Mouse (Mus musculus) liver, embryonic 15.5 days (tissue): ENCODE data around the gene Fn1. TPM values are rescaled to one million over a fixed set of nuclear protein-coding genes. Genes with fewer than 3 reads are reported as not detected.

ENCODE experiments used
- ATAC-seq: fragments of 200-750 bp; cut with Nextera tagmentation; 2 replicates; pipeline ENCODE4 v1.8.0; 2017; ENCODE audit warnings: moderate number of reproducible peaks, mild to moderate bottlenecking, moderate library complexity; ENCODE audit not compliant: insufficient read depth
- H3K27ac ChIP-seq: fragments of 300-500 bp; sonication (generic); replicated peaks from 2 replicates; pipeline ENCODE4 v1.5.1; 2015; ENCODE audit warnings: mild to moderate bottlenecking, inconsistent platforms
- H3K27me3 ChIP-seq: fragments of 300-500 bp; sonication (generic); 2 replicates; pipeline ENCODE4 v1.6.1; 2015; ENCODE audit warnings: mild to moderate bottlenecking, inconsistent platforms
- H3K36me3 ChIP-seq: fragments of 300-500 bp; sonication (generic); replicated peaks from 2 replicates; pipeline ENCODE4 v1.6.1; 2015; ENCODE audit warnings: moderate library complexity, mild to moderate bottlenecking, inconsistent platforms
- H3K4me1 ChIP-seq: fragments of 300-500 bp; sonication (generic); replicated peaks from 2 replicates; pipeline ENCODE4 v1.6.1; 2015; ENCODE audit warnings: inconsistent platforms
- H3K4me2 ChIP-seq: fragments of 300-500 bp; sonication (generic); 2 replicates; pipeline ENCODE4 v1.6.1; 2015; ENCODE audit warnings: moderate library complexity, mild to moderate bottlenecking, inconsistent platforms
- H3K4me3 ChIP-seq: fragments of 300-500 bp; sonication (generic); replicated peaks from 2 replicates; pipeline ENCODE4 v1.5.1; 2015; ENCODE audit warnings: mild to moderate bottlenecking, inconsistent platforms
- H3K9ac ChIP-seq: fragments of 300-500 bp; sonication (generic); 2 replicates; pipeline ENCODE4 v1.6.1; 2015; ENCODE audit warnings: moderate library complexity, mild to moderate bottlenecking, inconsistent platforms
- H3K9me3 ChIP-seq: fragments of 300-500 bp; sonication (generic); replicated peaks from 2 replicates; pipeline ENCODE4 v1.6.1; 2016; ENCODE audit warnings: inconsistent platforms
- WGBS: fragments of 180-500 bp; shearing (Covaris S2); methylation state at CpG from one replicate; pipeline ENCODE4 v1.1.7; 2015; ENCODE audit warnings: mixed read lengths; ENCODE audit not compliant: insufficient replicate concordance; 5-methylcytosine and 5-hydroxymethylcytosine counted together
- polyA plus RNA-seq: library from polyadenylated mRNA; unstranded; fragments of >200 nt; fragmentation: Nextera tagmentation; extraction: Ambion mirVana; gene quantifications from 2 replicates; pipeline ENCODE4 v1.2.1, GENCODE M21; 2015

Gene Fn1
- 125 and 154 TPM in 2 replicates for polyA plus RNA-seq

GRCm38 (mm10) chr1:71652551-71653399 lies at the start of gene Fn1:
Gene Fn1 (minus strand): TSS chr1:71653200.
- Histone ChIP-seq H3K27me3 (peaks cover 42% of the 10 kb centered on the region), H3K4me3 (peak within 1 kb of the TSS; percentile 62), H3K4me2 (peak within 1 kb of the TSS; percentile 68), H3K27ac (peak within 1 kb of the TSS; percentile 74), H3K36me3 (no peaks in the 10 kb centered on the region; the same call in 1 of the 2 replicates), H3K9me3 (no peaks in the 10 kb centered on the region), H3K9ac (peak within 1 kb of the TSS; percentile 40), H3K4me1 (peaks cover 7% of the 10 kb centered on the region)
- WGBS = under 1% methylated on average over 49 of the region's 63 CpGs
- peak; percentile 83 for ATAC-seq

GRCm38 (mm10) chr1:71696093-71696492 lies 43.1 kb upstream of the Fn1 start:
- WGBS = 16% methylated on average over 3 of the region's 3 CpGs

GRCm38 (mm10) chr1:71691472-71692277 lies 38.7 kb upstream of the Fn1 start:
- no peak for ATAC-seq
- Histone ChIP-seq H3K4me1 (peaks cover 28% of the 10 kb centered on the region), H3K27ac (no peak overlapping the region), H3K4me2 (no peak overlapping the region), H3K27me3 (no peaks in the 10 kb centered on the region), H3K9ac (no peak overlapping the region), H3K9me3 (no peaks in the 10 kb centered on the region), H3K36me3 (no peaks in the 10 kb centered on the region), H3K4me3 (no peak overlapping the region)
- 41% methylated on average over 8 of the region's 8 CpGs for WGBS

More at GRCm38 (mm10) chr1:71696093-71696492, 43.1 kb upstream of the Fn1 start:
- Histone ChIP-seq H3K9ac (no peak overlapping the region), H3K27ac (no peak overlapping the region), H3K9me3 (no peaks in the 10 kb centered on the region), H3K4me1 (peaks cover 11% of the 10 kb centered on the region), H3K36me3 (no peaks in the 10 kb centered on the region), H3K4me3 (no peak overlapping the region), H3K4me2 (no peak overlapping the region), H3K27me3 (no peaks in the 10 kb centered on the region)
- peak; percentile 61 for ATAC-seq

GRCm38 (mm10) chr1:71688926-71689303 lies 35.9 kb upstream of the Fn1 start:
- no peaks in the 10 kb centered on the region for H3K9me3 ChIP-seq
- H3K9ac ChIP-seq = no peak overlapping the region
- ATAC-seq = no peak
- H3K4me2 ChIP-seq = no peak overlapping the region
- peaks cover 20% of the 10 kb centered on the region for H3K4me1 ChIP-seq
- H3K36me3 ChIP-seq = no peaks in the 10 kb centered on the region
- WGBS = 79% methylated on average over 5 of the region's 5 CpGs
- H3K27ac ChIP-seq = no peak overlapping the region
- H3K27me3 ChIP-seq = no peaks in the 10 kb centered on the region
- no peak overlapping the region for H3K4me3 ChIP-seq

GRCm38 (mm10) chr1:71688272-71688925 lies 35.4 kb upstream of the Fn1 start:
- no peaks in the 10 kb centered on the region for H3K36me3 ChIP-seq
- H3K4me1 ChIP-seq = peaks cover 20% of the 10 kb centered on the region
- peak overlapping the region; percentile 25; the same call in 1 of the 2 replicates for H3K4me2 ChIP-seq
- H3K27me3 ChIP-seq = no peaks in the 10 kb centered on the region
- H3K9ac ChIP-seq = no peak overlapping the region
- ATAC-seq = peak; percentile 64; the same call in 1 of the 2 replicates
- no peak overlapping the region for H3K27ac ChIP-seq
- WGBS = 36% methylated on average over 3 of the region's 3 CpGs
- no peak overlapping the region for H3K4me3 ChIP-seq
- H3K9me3 ChIP-seq = no peaks in the 10 kb centered on the region

GRCm38 (mm10) chr1:71686791-71687190 lies 33.8 kb upstream of the Fn1 start:
- 67% methylated on average over 5 of the region's 5 CpGs for WGBS
- H3K9me3 ChIP-seq = no peaks in the 10 kb centered on the region
- no peak overlapping the region for H3K4me2 ChIP-seq
- no peak for ATAC-seq
- H3K4me1 ChIP-seq = peaks cover 17% of the 10 kb centered on the region
- H3K27me3 ChIP-seq = no peaks in the 10 kb centered on the region
- no peak overlapping the region for H3K4me3 ChIP-seq
- H3K36me3 ChIP-seq = no peaks in the 10 kb centered on the region
- no peak overlapping the region for H3K27ac ChIP-seq
- no peak overlapping the region for H3K9ac ChIP-seq

- H3K4me1 ChIP-seq = peaks cover 21% of the 10 kb centered on the region
- ATAC-seq = no peak
Measured at GRCm38 (mm10) chr1:71683736-71684135, 30.7 kb upstream of the Fn1 start.

GRCm38 (mm10) chr1:71682194-71682715 lies 29.3 kb upstream of the Fn1 start:
- Histone ChIP-seq H3K27me3 (no peaks in the 10 kb centered on the region), H3K9ac (no peak overlapping the region), H3K4me1 (peaks cover 6% of the 10 kb centered on the region; the same call in 1 of the 2 replicates), H3K4me3 (no peak overlapping the region), H3K36me3 (no peaks in the 10 kb centered on the region), H3K4me2 (no peak overlapping the region), H3K9me3 (no peaks in the 10 kb centered on the region), H3K27ac (no peak overlapping the region)
- 55% methylated on average over 5 of the region's 5 CpGs for WGBS
- ATAC-seq = no peak

More at GRCm38 (mm10) chr1:71683736-71684135, 30.7 kb upstream of the Fn1 start:
- Histone ChIP-seq H3K4me2 (no peak overlapping the region), H3K36me3 (no peaks in the 10 kb centered on the region), H3K9me3 (no peaks in the 10 kb centered on the region), H3K27ac (no peak overlapping the region), H3K27me3 (no peaks in the 10 kb centered on the region), H3K4me3 (no peak overlapping the region), H3K9ac (no peak overlapping the region)
- 33% methylated on average over 6 of the region's 6 CpGs for WGBS

- Histone ChIP-seq H3K4me3 (no peak overlapping the region), H3K27ac (no peak overlapping the region), H3K27me3 (no peaks in the 10 kb centered on the region), H3K4me1 (peaks cover 6% of the 10 kb centered on the region; the same call in 1 of the 2 replicates), H3K4me2 (no peak overlapping the region), H3K9me3 (no peaks in the 10 kb centered on the region), H3K36me3 (no peaks in the 10 kb centered on the region), H3K9ac (no peak overlapping the region)
- peak; percentile 73 for ATAC-seq
- WGBS = 11% methylated on average over 2 of the region's 2 CpGs
Measured at GRCm38 (mm10) chr1:71681306-71681705, 28.3 kb upstream of the Fn1 start.

GRCm38 (mm10) chr1:71680046-71680672 lies 27.2 kb upstream of the Fn1 start:
- no peaks in the 10 kb centered on the region for H3K36me3 ChIP-seq
- no peak overlapping the region for H3K4me2 ChIP-seq
- H3K4me3 ChIP-seq = no peak overlapping the region
- peaks cover 6% of the 10 kb centered on the region; the same call in 1 of the 2 replicates for H3K4me1 ChIP-seq
- no peak overlapping the region for H3K9ac ChIP-seq
- no peak overlapping the region for H3K27ac ChIP-seq
- WGBS = 69% methylated on average over 8 of the region's 8 CpGs
- H3K27me3 ChIP-seq = no peaks in the 10 kb centered on the region
- H3K9me3 ChIP-seq = no peaks in the 10 kb centered on the region
- ATAC-seq = no peak
